Mouse (Mus musculus): ENCODE data around the gene Lin7c.

DNA sequence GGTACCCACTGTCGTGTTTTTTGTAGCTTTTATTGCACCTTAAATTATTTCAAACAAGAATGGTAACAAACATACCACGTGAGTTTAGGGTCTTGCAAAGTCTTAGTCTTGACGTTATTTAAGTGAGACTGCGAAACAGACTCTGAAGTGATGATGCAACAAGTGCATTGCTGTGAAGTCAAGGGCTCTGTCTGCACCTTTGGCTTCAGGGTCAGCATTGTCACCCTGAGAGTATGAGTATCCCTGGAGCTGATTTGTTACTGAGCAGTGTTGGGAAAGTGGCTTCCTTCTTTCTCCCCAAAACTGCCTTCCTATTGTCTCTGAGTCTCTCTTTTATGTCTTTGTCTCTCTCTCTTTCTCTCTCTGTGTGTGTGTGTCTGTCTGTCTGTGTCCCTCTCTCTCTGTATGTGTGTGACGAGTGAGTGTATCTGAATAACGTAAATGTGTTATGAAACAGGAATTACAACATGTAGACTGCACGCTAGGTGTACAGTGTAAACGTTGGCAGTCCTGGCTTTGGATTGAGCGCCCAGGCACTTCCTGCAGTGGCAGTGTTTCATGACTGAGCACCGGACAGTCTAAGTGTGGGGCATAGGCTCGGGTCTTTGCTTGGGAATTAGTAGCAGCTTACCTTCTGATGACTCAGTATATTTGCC lies 45.2 kb downstream of the Lin7c start:
- no peak for TF ChIP-seq CTCF (IDR thresholded peaks at IDR 0.05; ENCODE audit: borderline replicate concordance, control insufficient read depth, extremely low read depth, insufficient read depth, low read length, poor library complexity)
- TF ChIP-seq POLR2A (IDR thresholded peaks at IDR 0.05; ENCODE audit: control insufficient read depth, extremely low read depth, insufficient read depth, low read length, poor library complexity) = no peak
